Mouse (Mus musculus) brain, embryonic 14.5 days (tissue): ENCODE measurements around the gene Ccno.
A peak's percentile ranks its signal among the peaks of the same experiment; 100 is the strongest.

Experiments used
- CTCF ChIP-seq: fragments of 200-500 bp; IDR thresholded peaks from 2 replicates; pipeline ENCODE4 v1.5.1; 2012; ENCODE audit warnings: inconsistent platforms, mild to moderate bottlenecking, moderate library complexity, borderline replicate concordance; ENCODE audit not compliant: insufficient read depth, insufficient read length; ENCODE audit errors: extremely low read depth
- POLR2A ChIP-seq: fragments of 200-500 bp; IDR thresholded peaks from 2 replicates; pipeline ENCODE4 v1.6.1; 2012; ENCODE audit warnings: mild to moderate bottlenecking, inconsistent platforms, borderline replicate concordance; ENCODE audit not compliant: poor library complexity, insufficient read depth, insufficient read length, severe bottlenecking; ENCODE audit errors: extremely low read depth

DNA sequence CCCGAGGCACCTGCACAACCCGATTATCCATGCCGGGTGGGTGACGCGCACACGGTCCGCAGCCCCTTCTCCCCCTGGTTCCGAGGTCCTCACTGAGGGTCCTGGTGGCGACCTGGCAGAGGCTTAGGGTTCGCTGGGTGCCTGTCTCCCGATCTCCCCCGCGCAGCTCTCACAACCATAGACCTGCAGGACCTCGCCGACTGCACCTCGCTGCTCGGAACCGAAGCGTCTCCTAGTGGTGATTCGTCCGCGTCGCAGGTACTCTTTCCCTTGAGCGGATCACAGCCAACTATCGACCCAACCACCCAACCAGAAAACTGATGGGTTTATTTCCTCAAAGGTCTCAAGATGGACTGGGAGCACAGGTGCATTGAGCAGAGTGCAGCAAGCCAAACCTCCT, 6.6 kb downstream of the Ccno start:
- peak; percentile 78 for TF ChIP-seq CTCF
- TF ChIP-seq POLR2A: no peak
